Mouse (Mus musculus): ENCODE data around the gene Gm21820. TPM values are rescaled to one million over a fixed set of nuclear protein-coding genes. Genes with fewer than 3 reads are reported as not detected.
"Not testable (repeated sequence)": the region's sequence is repeated elsewhere in the genome, so short reads cannot be mapped to it uniquely, and the experiment has no call there.

Gm21820 gene
- total RNA-seq (2014; fragmentation: Nextera tagmentation) = not detected in 2 replicates
- not detected in 2 replicates for total RNA-seq (2017)

- ATAC-seq (replicated peaks; ENCODE audit: poor library complexity, severe bottlenecking) = not testable (repeated sequence)
Observed at GRCm38 (mm10) chrY:5249341-5249740, at the start of gene Gm21820. Gm21820 (minus strand) TSS chrY:5249441.

Other genes starting within 250 kb of the Gm21820 start
- not detected in 2 replicates for gene Gm20918, start 205.5 kb downstream of the Gm21820 start, total RNA-seq (2014; fragmentation: Nextera tagmentation)
- not detected in 2 replicates for gene Gm20918, start 205.5 kb downstream of the Gm21820 start, total RNA-seq (2017)